Mouse (Mus musculus) heart, adult 2 months (tissue): ENCODE measurements around the gene Coro1c.

ENCODE experiments used
- CTCF ChIP-seq: fragments of 200-600 bp; IDR thresholded peaks from 2 replicates; pipeline ENCODE4 v1.8.1; 2022; ENCODE audit warnings: antibody characterized with exemption, mild to moderate bottlenecking, moderate library complexity
- EP300 ChIP-seq: fragments of 200-500 bp; IDR thresholded peaks from 2 replicates; pipeline ENCODE4 v1.6.1; 2011; ENCODE audit warnings: low read depth, low read length, control low read depth; ENCODE audit not compliant: insufficient read depth
- POLR2A ChIP-seq: fragments of 200-500 bp; IDR thresholded peaks from 2 replicates; pipeline ENCODE4 v1.6.1; 2011; ENCODE audit warnings: mild to moderate bottlenecking, low read depth, low read length, control low read depth; ENCODE audit not compliant: insufficient read depth

- TF ChIP-seq POLR2A, result no peak
- TF ChIP-seq EP300, result no peak
- no peak for TF ChIP-seq CTCF
Measured at GRCm38 (mm10) chr5:113884750-113885149, 23.8 kb downstream of the Coro1c start.
